Mouse (Mus musculus): ENCODE measurements around the gene Cyb5r3.

Gene Cyb5r3

DNA sequence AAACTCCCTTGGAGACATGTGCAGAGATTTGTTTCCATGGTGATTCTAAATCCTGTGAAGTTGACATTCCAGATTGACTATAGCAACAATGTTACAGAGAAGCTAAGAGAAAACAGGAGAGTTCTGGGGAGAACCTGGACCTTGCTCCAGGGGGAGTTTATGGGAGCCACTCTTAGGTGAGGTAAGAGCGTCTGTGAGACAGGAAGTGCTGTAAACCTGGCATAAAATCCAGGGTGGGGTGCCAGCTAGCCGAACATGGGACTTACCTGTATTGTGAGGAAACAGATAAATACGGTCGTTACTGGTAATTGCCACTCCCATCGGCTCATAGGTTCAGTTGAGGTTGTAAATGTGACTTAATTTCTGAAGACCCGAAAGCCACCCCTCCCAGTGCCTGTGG is 66.0 kb downstream of the Cyb5r3 start:
- no peak for DNase-seq (ENCODE audit: low read depth, low spot score)
